Mouse (Mus musculus): ENCODE results near the gene Zfp882. TPM values are rescaled to one million over a fixed set of nuclear protein-coding genes. Genes with fewer than 3 reads are reported as not detected.
A peak's percentile ranks its signal among the peaks of the same experiment; 100 is the strongest.
"Not testable (repeated sequence)": the region's sequence is repeated elsewhere in the genome, so short reads cannot be mapped to it uniquely, and the experiment has no call there.

Zfp882 gene
- polyA plus RNA-seq (2015; fragmentation: Nextera tagmentation; extraction: Ambion mirVana) = 19.8 and 21.4 TPM in 2 replicates

DNA sequence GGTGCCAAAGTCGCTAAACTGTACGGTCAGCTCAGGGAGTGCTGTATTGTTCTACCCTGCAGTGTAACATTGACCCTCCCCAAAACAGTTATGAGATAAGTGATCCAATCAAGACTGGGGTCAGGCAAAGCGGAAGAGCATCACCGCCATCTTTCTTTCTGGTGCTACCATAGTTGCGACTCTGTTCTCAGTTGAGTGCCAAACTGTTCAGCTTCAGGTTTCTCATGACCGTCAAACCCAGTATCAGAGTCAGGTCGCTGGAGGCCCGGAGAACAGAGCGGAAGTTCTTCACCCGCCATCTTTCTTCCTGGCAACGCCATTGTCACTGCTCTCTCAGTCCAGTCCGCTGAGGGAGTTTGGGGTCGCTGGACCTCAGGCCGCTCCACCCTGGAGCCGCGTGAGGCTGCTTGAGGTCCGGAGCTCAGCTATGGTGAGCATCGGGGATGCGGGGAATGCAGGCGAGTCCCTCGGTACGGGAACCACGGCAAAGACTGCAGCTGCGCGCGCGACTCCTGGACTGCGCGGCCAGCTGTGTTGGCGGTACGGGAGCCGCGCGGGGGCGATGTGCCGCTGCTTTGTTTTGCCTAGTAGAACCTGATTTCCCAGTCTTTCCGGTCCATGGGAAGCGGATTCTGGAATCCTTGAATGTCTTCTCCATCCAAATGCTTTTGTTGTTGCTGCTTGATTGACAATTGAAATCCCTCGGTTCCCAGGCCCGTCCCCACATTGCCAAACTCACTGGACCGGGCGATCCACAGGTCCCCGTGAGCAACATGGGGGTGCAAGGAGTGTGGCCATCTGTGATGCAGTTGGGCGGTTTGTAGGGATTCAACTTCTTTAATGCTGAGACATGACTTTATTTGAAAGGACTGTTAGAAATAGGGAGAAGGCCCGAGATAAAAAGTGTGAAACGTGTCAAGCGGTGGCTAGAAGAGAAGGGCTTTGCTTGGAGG is at the start of gene Zfp882, which contains the start of gene Zfp617:
Gene Zfp882, plus strand, starts transcription at position 300 of the 953 bp plus-strand sequence.
Gene Zfp617, plus strand, starts transcription at position 327 of the 953 bp plus-strand sequence.
- H3K9ac ChIP-seq (replicated peaks) = peak within 1 kb of the TSS; percentile 93
- H3K4me3 ChIP-seq (replicated peaks) = peak within 1 kb of the TSS; percentile 74
- peak within 1 kb of the TSS; percentile 65 for H3K4me2 ChIP-seq (replicated peaks)
- H3K4me1 ChIP-seq (replicated peaks) = peaks cover 13% of the 10 kb centered on the region
- peaks cover 3% of the 10 kb centered on the region for H3K36me3 ChIP-seq
- peak; percentile 96 for ATAC-seq
- H3K27me3 ChIP-seq = peaks cover 4% of the 10 kb centered on the region; the same call in 1 of the 2 replicates
- WGBS = 6% methylated on average over 47 of the region's 47 CpGs
- H3K27ac ChIP-seq = peak within 1 kb of the TSS; percentile 99
- H3K9me3 ChIP-seq = no peaks in the 10 kb centered on the region

DNA sequence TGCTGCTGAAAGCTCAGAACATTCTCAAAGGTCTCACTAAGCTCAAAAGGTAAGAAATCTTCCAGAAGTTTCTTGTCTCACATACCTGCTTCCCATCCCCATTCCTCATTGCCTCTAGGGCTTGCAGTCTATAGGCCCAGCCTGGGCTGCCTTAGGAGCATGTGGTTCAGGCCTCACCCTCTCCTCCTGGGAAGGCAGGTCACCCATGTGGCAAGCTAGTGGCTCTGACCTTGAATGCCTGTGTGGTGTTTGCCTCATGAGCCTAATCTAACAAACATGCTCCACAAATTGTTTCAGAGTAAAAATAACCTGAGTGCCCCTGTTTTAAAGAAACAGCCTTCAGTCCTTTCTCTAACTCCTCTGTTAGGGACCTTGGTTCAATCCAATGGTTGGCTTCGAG is 46.9 kb upstream of the Zfp882 start:
- H3K36me3 ChIP-seq; H3K9me3 ChIP-seq; H3K27me3 ChIP-seq; H3K9ac ChIP-seq (replicated peaks); H3K27ac ChIP-seq; H3K4me1 ChIP-seq (replicated peaks); H3K4me3 ChIP-seq (replicated peaks); H3K4me2 ChIP-seq (replicated peaks); ATAC-seq: not testable (repeated sequence)
- 83% methylated on average over 1 of the region's 1 CpGs for WGBS

DNA sequence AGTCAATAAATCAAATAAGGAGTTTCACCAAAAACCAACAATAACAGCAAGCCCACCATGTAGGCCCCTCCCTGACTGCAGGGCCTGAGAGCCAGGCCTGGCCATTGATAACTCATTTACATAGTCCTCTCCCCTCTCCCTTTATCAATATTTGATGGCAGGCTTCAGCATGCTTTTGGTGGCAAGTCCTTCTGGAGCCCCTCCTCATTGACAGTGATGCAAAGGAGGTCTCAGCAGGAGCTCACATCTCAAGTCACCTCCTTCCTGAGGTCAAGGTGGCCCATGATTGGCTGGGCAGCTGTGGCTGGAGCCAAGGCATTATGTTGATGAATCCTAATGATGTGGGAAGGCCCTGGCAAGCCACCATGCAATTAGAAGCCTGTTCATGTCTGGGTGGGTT is 46.4 kb upstream of the Zfp882 start:
- H3K4me2 ChIP-seq (replicated peaks); H3K27ac ChIP-seq; H3K4me3 ChIP-seq (replicated peaks); H3K27me3 ChIP-seq; H3K9me3 ChIP-seq; ATAC-seq; H3K36me3 ChIP-seq; H3K9ac ChIP-seq (replicated peaks); H3K4me1 ChIP-seq (replicated peaks): not testable (repeated sequence)

DNA sequence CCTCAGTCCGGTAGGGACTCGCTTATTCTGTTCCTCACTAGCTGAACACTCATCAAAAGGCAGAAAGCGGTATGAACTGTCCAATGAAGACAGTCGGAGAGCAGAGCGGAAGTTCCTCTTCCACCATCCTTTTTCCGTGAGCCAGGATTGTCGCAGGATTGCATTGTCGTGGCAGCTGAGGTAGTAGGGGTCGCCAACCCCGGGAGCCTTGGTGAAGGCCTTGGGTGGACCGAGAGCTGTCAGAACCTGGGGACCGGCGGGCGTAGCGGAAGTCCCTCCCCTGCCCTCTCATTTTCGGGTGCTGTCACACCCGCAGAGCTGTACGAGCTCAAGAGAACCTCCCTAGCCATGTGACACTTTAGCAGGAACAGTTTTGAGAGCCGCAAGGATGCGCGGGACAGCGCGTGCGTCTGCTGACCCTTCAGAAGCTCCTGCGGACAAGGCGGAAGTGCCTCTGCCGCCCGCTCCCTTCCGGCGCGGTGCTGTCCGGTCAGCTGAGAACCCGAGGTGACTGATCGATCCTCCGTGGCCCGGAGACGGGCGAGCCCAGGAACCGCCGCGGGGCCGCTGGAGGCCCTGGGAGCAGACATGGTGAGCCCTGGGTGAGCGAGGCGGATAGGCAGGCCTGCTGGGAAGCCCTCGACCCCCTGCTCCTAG is 26.7 kb upstream of the Zfp882 start, which contains the start of gene Zfp709:
Gene Zfp709, plus strand, starts transcription at position 402 of the 657 bp plus-strand sequence.
- Histone ChIP-seq H3K36me3 (peaks cover 22% of the 10 kb centered on the region), H3K4me3 (replicated peaks) (peak within 1 kb of the TSS; percentile 77), H3K9ac (replicated peaks) (peak within 1 kb of the TSS; percentile 89), H3K27ac (peak within 1 kb of the TSS; percentile 82), H3K27me3 (peaks cover 3% of the 10 kb centered on the region; the same call in 1 of the 2 replicates), H3K9me3 (peaks cover 19% of the 10 kb centered on the region), H3K4me2 (replicated peaks) (peak within 1 kb of the TSS; percentile 89), H3K4me1 (replicated peaks) (peaks cover 12% of the 10 kb centered on the region; the same call in 1 of the 2 replicates)
- WGBS = 5% methylated on average over 45 of the region's 45 CpGs
- peak; percentile 96 for ATAC-seq

DNA sequence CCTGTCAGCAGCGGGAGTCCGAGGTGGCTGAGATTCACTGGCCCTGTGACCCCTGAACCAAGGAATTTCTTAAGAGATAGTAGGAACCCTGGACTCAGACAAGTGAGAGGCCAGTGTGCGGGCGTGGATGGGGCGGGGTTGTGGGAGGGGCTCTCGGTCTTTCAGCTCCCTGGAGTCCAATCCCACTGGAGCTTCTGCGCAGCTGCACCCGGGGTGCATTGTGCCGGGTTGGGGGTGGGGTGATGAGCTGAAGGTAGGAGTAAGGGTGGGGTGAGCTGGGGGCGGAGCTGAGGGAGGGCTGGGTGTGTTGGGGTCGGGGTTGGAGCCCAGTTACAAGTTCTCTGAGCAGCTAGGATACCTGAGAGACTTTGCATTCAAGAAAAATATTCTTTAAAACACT is 7.7 kb upstream of the Zfp882 start:
- 0 out of 2 replicates have a peak, but pooled peaks have one; percentile 24 for ATAC-seq
- H3K4me1 ChIP-seq (replicated peaks); H3K36me3 ChIP-seq; H3K4me3 ChIP-seq (replicated peaks); H3K9me3 ChIP-seq; H3K9ac ChIP-seq (replicated peaks); H3K27me3 ChIP-seq; H3K27ac ChIP-seq; H3K4me2 ChIP-seq (replicated peaks): not testable (repeated sequence)
- 26% methylated on average over 11 of the region's 11 CpGs for WGBS

DNA sequence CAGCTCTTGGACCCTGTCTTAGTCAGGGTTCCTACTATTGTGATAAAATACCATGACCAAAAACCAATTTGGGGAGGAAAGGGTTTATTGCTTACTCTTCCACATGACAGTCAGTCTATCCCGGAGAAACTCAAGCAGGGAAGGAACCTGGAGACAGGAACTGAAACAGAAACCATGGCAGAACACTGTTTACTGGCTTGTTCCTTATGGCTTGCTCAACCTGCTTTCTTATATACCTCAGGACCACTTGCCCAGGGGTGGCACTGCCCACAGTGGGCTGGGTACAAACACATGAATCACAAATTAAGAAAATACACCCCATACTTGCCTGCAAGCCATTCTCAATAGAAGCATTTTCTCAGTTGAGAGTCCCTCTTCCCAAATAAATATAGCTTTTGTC is 5.3 kb upstream of the Zfp882 start:
- not testable (repeated sequence) for H3K4me1 ChIP-seq (replicated peaks); H3K27ac ChIP-seq; H3K27me3 ChIP-seq; H3K9ac ChIP-seq (replicated peaks); H3K9me3 ChIP-seq; ATAC-seq; H3K4me2 ChIP-seq (replicated peaks); H3K4me3 ChIP-seq (replicated peaks); H3K36me3 ChIP-seq
- 79% methylated on average over 1 of the region's 1 CpGs for WGBS

DNA sequence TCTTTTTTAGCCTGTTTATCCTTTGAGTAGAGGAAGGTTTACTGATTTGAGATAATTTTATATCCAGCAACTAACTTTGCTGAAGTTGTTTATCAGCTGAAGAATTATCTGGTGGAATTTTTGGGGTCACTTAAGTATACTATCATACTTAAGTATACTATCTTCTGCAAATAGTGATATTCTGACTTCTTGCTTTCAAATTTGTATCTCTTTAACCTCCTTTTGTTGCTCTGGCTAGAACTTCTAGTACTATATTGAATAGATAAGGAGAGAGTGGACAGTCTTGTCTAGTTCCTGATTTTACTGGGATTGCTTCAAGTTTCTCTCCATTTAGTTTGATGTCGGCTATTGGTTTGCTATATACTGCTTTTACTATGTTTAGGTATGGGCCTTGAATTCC is 1.6 kb upstream of the Zfp882 start:
- no peak overlapping the region for H3K9ac ChIP-seq (replicated peaks)
- no peak overlapping the region for H3K27ac ChIP-seq
- peaks cover 11% of the 10 kb centered on the region for H3K4me1 ChIP-seq (replicated peaks)
- ATAC-seq = no peak
- H3K36me3 ChIP-seq = no peaks in the 10 kb centered on the region
- no peak overlapping the region for H3K4me3 ChIP-seq (replicated peaks)
- H3K9me3 ChIP-seq = no peaks in the 10 kb centered on the region
- 100% methylated on average over 1 of the region's 1 CpGs for WGBS
- H3K4me2 ChIP-seq (replicated peaks) = no peak overlapping the region
- H3K27me3 ChIP-seq = peaks cover 4% of the 10 kb centered on the region; the same call in 1 of the 2 replicates

DNA sequence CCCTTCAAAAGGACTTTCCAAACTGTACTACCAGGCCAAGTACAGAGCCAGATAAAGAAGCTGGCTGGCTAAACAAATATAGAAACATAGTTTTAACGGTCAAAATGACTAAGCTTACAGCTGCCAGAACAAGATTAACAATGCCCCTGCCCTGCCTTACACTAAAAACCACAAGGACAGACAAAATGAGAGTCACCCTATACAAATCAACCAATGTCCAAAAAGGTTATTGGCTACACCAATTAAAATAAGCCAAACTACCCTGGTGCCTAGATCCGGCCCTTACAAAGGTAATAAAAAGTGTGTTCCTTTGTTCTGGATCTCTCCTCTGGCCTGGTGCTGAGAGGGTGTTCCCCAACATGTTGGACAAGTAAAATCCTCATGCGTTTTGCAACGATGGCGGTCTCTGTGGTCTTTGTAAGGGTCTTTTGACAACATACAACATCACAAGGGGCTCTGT is 580 bp upstream of the Zfp882 start:
- peak overlapping the region; percentile 99 for H3K27ac ChIP-seq
- peak overlapping the region; percentile 74 for H3K4me3 ChIP-seq (replicated peaks)
- no peaks in the 10 kb centered on the region; the same call in 1 of the 2 replicates for H3K36me3 ChIP-seq
- ATAC-seq = no peak
- peak overlapping the region; percentile 65 for H3K4me2 ChIP-seq (replicated peaks)
- peaks cover 13% of the 10 kb centered on the region for H3K4me1 ChIP-seq (replicated peaks)
- no peak overlapping the region for H3K9ac ChIP-seq (replicated peaks)
- H3K27me3 ChIP-seq = peaks cover 4% of the 10 kb centered on the region; the same call in 1 of the 2 replicates
- no peaks in the 10 kb centered on the region for H3K9me3 ChIP-seq
- 97% methylated on average over 5 of the region's 5 CpGs for WGBS

DNA sequence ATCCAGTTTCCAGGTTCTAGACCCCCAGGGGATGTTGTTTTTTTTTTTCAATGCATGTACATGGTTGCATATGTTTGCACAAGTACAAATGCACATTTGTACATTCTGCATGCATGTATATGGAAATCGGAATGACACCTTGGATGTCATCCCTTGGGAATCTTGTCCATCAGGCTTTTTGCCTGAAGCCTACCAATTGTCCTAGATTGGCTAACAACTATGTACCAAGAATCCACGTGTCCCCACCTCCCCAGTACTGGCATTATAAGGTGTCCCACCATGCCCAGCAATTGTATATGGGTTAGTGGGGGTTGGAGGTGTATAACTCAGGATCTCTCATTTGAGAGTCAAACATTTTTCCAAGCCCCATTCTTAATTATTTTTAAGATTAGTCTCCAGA is 3.9 kb downstream of the Zfp882 start:
- Histone ChIP-seq H3K9ac (replicated peaks) (no peak overlapping the region), H3K27ac (no peak overlapping the region), H3K36me3 (peaks cover 35% of the 10 kb centered on the region), H3K4me2 (replicated peaks) (no peak overlapping the region), H3K4me3 (replicated peaks) (no peak overlapping the region), H3K27me3 (no peaks in the 10 kb centered on the region), H3K9me3 (no peaks in the 10 kb centered on the region), H3K4me1 (replicated peaks) (peaks cover 13% of the 10 kb centered on the region)
- ATAC-seq = no peak
- WGBS = 93% methylated on average over 2 of the region's 2 CpGs

DNA sequence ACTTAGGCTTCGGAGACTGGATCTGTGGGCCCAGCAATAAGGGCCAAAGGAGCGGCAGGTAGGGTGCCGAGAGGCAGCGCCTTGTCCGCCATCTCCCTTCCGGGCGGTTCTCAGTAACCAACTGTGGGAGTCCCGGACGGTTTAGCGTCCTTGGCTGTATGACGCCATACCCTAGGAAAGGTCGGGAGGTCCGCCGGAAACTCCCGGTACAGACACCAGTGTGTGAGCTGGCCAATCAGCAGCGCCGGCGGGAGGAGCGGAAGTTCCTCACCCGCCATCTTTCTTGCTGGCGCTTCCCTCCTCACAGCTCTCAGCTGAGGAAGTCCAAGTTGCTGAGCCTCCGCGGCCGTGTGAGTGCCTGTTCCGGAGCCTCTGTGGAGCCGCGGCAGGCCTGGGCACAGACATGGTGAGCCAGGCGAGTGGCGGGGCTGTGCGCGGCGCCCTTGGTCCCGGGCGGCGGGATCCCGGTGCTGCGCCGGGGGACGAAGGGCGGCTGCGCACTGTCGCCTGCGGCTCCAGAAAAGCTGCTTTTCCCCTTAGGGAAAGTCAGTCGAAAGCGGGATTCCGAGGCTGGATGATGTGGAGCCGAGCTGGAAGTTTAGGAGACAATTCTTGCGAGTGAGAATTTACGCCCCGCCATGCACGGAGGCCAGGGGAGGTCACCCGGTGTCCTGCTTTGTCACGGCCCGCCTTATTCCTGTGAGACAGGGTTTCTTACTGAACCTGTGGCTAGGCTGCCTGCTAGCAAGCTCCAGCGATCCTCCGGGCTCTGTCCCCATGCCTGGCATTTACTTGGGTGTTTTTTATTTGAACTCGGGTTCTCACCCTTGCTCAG is 14.4 kb downstream of the Zfp882 start:
- WGBS = under 1% methylated on average over 57 of the region's 57 CpGs

DNA sequence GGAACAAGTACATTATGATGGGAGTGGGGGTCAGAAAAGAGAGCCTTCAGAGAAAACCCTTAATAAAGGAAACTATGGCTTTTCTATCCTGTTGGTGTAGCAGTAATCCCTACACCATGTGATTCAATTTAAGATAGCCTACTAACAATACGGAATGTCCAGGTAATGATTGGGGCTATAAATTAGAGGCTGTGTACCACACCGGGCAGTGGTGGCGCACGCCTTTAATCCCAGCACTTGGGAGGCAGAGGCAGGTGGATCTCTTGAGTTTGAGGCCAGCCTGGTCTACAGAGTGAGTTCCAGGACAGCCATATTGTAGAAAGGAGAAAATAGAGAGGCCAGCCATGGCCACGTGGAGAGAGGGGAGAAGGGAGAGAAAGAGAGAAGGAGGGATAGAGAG is 17.4 kb downstream of the Zfp882 start:
- 96% methylated on average over 5 of the region's 5 CpGs for WGBS
- no peak for ATAC-seq
- Histone ChIP-seq H3K4me2 (replicated peaks) (no peak overlapping the region), H3K4me1 (replicated peaks) (peaks cover 14% of the 10 kb centered on the region), H3K4me3 (replicated peaks) (no peak overlapping the region), H3K36me3 (peaks cover 21% of the 10 kb centered on the region), H3K27ac (no peak overlapping the region), H3K9ac (replicated peaks) (no peak overlapping the region), H3K9me3 (no peaks in the 10 kb centered on the region), H3K27me3 (no peaks in the 10 kb centered on the region)

More for the DNA sequence above, 14.4 kb downstream of the Zfp882 start:
- peak overlapping the region; percentile 70 for H3K4me2 ChIP-seq (replicated peaks)
- H3K27ac ChIP-seq = peak overlapping the region; percentile 97
- peak overlapping the region; percentile 83 for H3K9ac ChIP-seq (replicated peaks)
- ATAC-seq = peak; percentile 100
- peaks cover 14% of the 10 kb centered on the region for H3K4me1 ChIP-seq (replicated peaks)
- no peaks in the 10 kb centered on the region for H3K27me3 ChIP-seq
- H3K4me3 ChIP-seq (replicated peaks) = peak overlapping the region; percentile 75
- no peaks in the 10 kb centered on the region for H3K9me3 ChIP-seq
- H3K36me3 ChIP-seq = peaks cover 13% of the 10 kb centered on the region

Data from midbrain, embryonic 13.5 days (tissue).